Mouse (Mus musculus): ENCODE measurements around the gene Olfr482. TPM values are rescaled to one million over a fixed set of nuclear protein-coding genes. Genes with fewer than 3 reads are reported as not detected.

Olfr482 gene
- polyA plus RNA-seq (2015; fragmentation: Nextera tagmentation; extraction: Ambion mirVana): 0.11 and 0.26 TPM in 2 replicates

DNA sequence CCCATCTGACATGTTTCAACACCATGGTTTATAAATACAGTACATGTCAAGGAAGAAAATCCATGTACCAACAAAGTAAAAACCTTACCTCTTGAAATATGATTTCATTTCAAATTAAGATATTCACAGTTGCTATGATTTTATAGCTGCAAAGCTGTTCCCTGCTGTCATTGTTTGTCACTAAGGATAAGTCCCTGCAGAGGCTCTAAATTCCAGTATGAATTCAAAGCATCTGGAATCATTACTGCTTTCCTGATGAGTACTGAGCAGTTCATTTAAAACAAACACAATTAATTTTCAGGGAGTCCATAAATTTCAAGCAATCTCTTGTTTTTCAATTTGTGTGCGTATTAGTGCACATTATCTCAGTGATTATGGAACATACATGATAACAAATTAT, at the start of gene Olfr482:
Olfr482 (minus strand) TSS at position 101 of the 400 bp plus-strand sequence.
- no peak within 1 kb of the TSS for H3K4me2 ChIP-seq (ENCODE audit: low read length)
- no peaks in the 10 kb centered on the region for H3K9me3 ChIP-seq (ENCODE audit: control insufficient read depth, low read length)
- WGBS: 77% methylated on average over 1 of the region's 1 CpGs
- no peak for ATAC-seq
- H3K27ac ChIP-seq (ENCODE audit: low read depth, low read length): no peak within 1 kb of the TSS
- no peaks in the 10 kb centered on the region for H3K36me3 ChIP-seq (ENCODE audit: control insufficient read depth, insufficient read depth, low read length)
- no peak within 1 kb of the TSS for H3K4me3 ChIP-seq (ENCODE audit: low read length)
- no peak within 1 kb of the TSS for H3K9ac ChIP-seq (ENCODE audit: low read depth, low read length)
- H3K4me1 ChIP-seq (ENCODE audit: control insufficient read depth, insufficient read depth, low read depth, low read length): no peaks in the 10 kb centered on the region
- no peaks in the 10 kb centered on the region for H3K27me3 ChIP-seq (replicated peaks; ENCODE audit: control insufficient read depth, insufficient read depth, low read length)

DNA sequence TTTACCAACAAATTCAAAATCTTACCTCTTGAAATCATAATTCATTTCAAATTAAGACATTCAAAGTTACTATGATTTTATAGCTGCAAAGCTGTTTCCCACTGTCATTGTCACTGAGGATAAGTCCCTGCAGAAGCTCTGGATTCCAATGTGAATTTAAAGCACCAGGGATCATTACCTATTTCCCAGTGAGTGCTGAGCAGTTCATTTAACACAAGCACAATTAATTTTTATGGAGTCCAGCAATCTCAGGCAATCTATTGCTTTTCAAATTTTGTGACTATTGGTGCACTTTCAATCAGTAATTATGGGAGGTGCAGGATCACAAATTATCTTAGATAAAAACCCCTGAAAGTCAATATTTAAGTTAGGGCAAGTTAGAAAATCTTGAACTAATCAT, 30.0 kb upstream of the Olfr482 start, which contains the start of gene Olfr484:
Olfr484 (minus strand) TSS at position 101 of the 400 bp plus-strand sequence.
- Histone ChIP-seq H3K27ac (ENCODE audit: low read depth, low read length) (no peak within 1 kb of the TSS), H3K4me3 (ENCODE audit: low read length) (no peak within 1 kb of the TSS), H3K4me1 (ENCODE audit: control insufficient read depth, insufficient read depth, low read depth, low read length) (no peaks in the 10 kb centered on the region), H3K36me3 (ENCODE audit: control insufficient read depth, insufficient read depth, low read length) (no peaks in the 10 kb centered on the region), H3K9ac (ENCODE audit: low read depth, low read length) (no peak within 1 kb of the TSS), H3K9me3 (ENCODE audit: control insufficient read depth, low read length) (no peaks in the 10 kb centered on the region), H3K4me2 (ENCODE audit: low read length) (no peak within 1 kb of the TSS), H3K27me3 (replicated peaks; ENCODE audit: control insufficient read depth, insufficient read depth, low read length) (no peaks in the 10 kb centered on the region)
- no peak for ATAC-seq

- ATAC-seq: no peak
- WGBS: 68% methylated on average over 1 of the region's 1 CpGs
- Histone ChIP-seq H3K36me3 (ENCODE audit: control insufficient read depth, insufficient read depth, low read length) (no peaks in the 10 kb centered on the region), H3K9ac (ENCODE audit: low read depth, low read length) (no peak overlapping the region), H3K9me3 (ENCODE audit: control insufficient read depth, low read length) (no peaks in the 10 kb centered on the region), H3K27ac (ENCODE audit: low read depth, low read length) (no peak overlapping the region), H3K4me1 (ENCODE audit: control insufficient read depth, insufficient read depth, low read depth, low read length) (no peaks in the 10 kb centered on the region), H3K4me3 (ENCODE audit: low read length) (no peak overlapping the region), H3K4me2 (ENCODE audit: low read length) (no peak overlapping the region), H3K27me3 (replicated peaks; ENCODE audit: control insufficient read depth, insufficient read depth, low read length) (no peaks in the 10 kb centered on the region)
Measured at GRCm38 (mm10) chr7:108121416-108121815, 24.0 kb upstream of the Olfr482 start.

DNA sequence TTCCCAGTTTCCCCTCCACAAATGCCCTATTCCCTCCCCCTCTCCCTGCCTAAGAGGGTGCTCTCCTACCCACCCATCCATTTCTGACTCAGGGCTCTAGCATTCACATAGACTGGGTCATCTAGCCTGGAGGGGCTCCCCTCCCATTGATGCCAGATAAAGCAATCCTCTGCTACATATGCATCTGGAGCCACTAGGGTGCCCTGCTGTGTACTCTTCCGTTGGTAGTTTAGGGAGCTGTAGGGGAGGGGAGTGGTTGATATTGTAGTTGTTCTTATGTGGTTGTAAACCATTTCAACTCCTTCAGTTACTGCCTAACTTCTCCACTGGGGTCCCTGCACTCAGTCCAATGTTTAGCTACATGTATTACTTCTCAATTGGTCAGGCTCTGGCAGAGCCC, 23.3 kb upstream of the Olfr482 start:
- H3K4me3 ChIP-seq (ENCODE audit: low read length): no peak overlapping the region
- 14% methylated on average over 1 of the region's 1 CpGs for WGBS
- H3K27me3 ChIP-seq (replicated peaks; ENCODE audit: control insufficient read depth, insufficient read depth, low read length): no peaks in the 10 kb centered on the region
- no peaks in the 10 kb centered on the region for H3K4me1 ChIP-seq (ENCODE audit: control insufficient read depth, insufficient read depth, low read depth, low read length)
- H3K27ac ChIP-seq (ENCODE audit: low read depth, low read length): no peak overlapping the region
- ATAC-seq: no peak
- no peak overlapping the region for H3K9ac ChIP-seq (ENCODE audit: low read depth, low read length)
- no peak overlapping the region for H3K4me2 ChIP-seq (ENCODE audit: low read length)
- no peaks in the 10 kb centered on the region for H3K36me3 ChIP-seq (ENCODE audit: control insufficient read depth, insufficient read depth, low read length)
- H3K9me3 ChIP-seq (ENCODE audit: control insufficient read depth, low read length): no peaks in the 10 kb centered on the region

- H3K27ac ChIP-seq (ENCODE audit: low read depth, low read length): no peak within 1 kb of the TSS
- WGBS: 93% methylated on average over 1 of the region's 1 CpGs
- no peak for ATAC-seq
- no peaks in the 10 kb centered on the region for H3K4me1 ChIP-seq (ENCODE audit: control insufficient read depth, insufficient read depth, low read depth, low read length)
- no peak within 1 kb of the TSS for H3K9ac ChIP-seq (ENCODE audit: low read depth, low read length)
- H3K27me3 ChIP-seq (replicated peaks; ENCODE audit: control insufficient read depth, insufficient read depth, low read length): no peaks in the 10 kb centered on the region
- no peak within 1 kb of the TSS for H3K4me2 ChIP-seq (ENCODE audit: low read length)
- no peak within 1 kb of the TSS for H3K4me3 ChIP-seq (ENCODE audit: low read length)
- H3K9me3 ChIP-seq (ENCODE audit: control insufficient read depth, low read length): no peaks in the 10 kb centered on the region
- no peaks in the 10 kb centered on the region for H3K36me3 ChIP-seq (ENCODE audit: control insufficient read depth, insufficient read depth, low read length)
Measured at GRCm38 (mm10) chr7:108100549-108100948, 3.2 kb upstream of the Olfr482 start, which contains the start of gene Olfr483. Gene Olfr483 (plus strand): TSS chr7:108100849.

DNA sequence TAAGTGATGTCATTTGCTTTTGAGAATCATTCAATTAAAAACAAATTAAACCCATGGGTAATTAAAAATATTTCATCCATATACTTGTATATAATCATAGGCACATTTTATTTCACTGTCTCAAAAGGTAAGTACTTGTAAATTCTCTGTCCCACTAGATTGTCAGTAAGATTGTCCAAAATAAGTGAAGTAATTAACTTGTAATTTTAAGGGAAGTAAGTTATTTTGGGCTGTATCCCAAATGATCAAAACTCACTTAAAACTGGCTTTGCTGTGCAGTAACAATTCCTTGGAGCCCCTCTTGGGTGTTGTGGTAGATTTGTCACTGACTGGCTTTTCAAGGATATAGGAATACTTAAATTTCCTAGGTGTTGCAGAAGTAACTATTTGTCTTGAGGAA, 17.8 kb downstream of the Olfr482 start, which contains the start of gene Olfr481:
Olfr481 (plus strand) TSS at position 301 of the 400 bp plus-strand sequence.
- no peak within 1 kb of the TSS for H3K9ac ChIP-seq (ENCODE audit: low read depth, low read length)
- H3K27ac ChIP-seq (ENCODE audit: low read depth, low read length): no peak within 1 kb of the TSS

DNA sequence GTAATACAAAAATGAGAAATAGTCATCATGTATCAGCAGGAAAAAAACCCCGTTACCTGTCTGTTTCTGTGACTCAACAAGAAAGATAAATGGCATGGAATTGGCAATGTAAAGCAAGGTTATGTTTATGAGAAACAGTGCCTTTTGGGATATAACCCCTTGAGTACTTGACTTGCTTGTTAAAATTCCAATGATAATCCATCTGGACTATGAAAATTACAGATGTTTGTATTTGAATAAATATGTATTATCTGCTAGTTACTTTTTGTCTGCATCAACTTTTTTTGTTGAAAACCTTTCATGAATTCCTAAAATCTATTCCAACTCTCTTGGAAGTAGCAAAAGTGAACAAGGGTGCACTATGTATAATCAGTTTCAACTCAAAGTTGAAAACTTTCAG, 30.1 kb downstream of the Olfr482 start, which contains the start of gene Olfr480:
Olfr480 (minus strand) TSS at position 101 of the 400 bp plus-strand sequence.
- Histone ChIP-seq H3K27me3 (replicated peaks; ENCODE audit: control insufficient read depth, insufficient read depth, low read length) (no peaks in the 10 kb centered on the region), H3K27ac (ENCODE audit: low read depth, low read length) (no peak within 1 kb of the TSS), H3K9ac (ENCODE audit: low read depth, low read length) (no peak within 1 kb of the TSS), H3K9me3 (ENCODE audit: control insufficient read depth, low read length) (no peaks in the 10 kb centered on the region), H3K4me1 (ENCODE audit: control insufficient read depth, insufficient read depth, low read depth, low read length) (no peaks in the 10 kb centered on the region), H3K4me3 (ENCODE audit: low read length) (no peak within 1 kb of the TSS), H3K36me3 (ENCODE audit: control insufficient read depth, insufficient read depth, low read length) (no peaks in the 10 kb centered on the region), H3K4me2 (ENCODE audit: low read length) (no peak within 1 kb of the TSS)
- WGBS: 88% methylated on average over 1 of the region's 1 CpGs
- ATAC-seq: no peak

More for the DNA sequence above, 17.8 kb downstream of the Olfr482 start, which contains the start of gene Olfr481:
- Histone ChIP-seq H3K27me3 (replicated peaks; ENCODE audit: control insufficient read depth, insufficient read depth, low read length) (no peaks in the 10 kb centered on the region), H3K4me1 (ENCODE audit: control insufficient read depth, insufficient read depth, low read depth, low read length) (no peaks in the 10 kb centered on the region), H3K9me3 (ENCODE audit: control insufficient read depth, low read length) (no peaks in the 10 kb centered on the region), H3K4me3 (ENCODE audit: low read length) (no peak within 1 kb of the TSS), H3K36me3 (ENCODE audit: control insufficient read depth, insufficient read depth, low read length) (no peaks in the 10 kb centered on the region), H3K4me2 (ENCODE audit: low read length) (no peak within 1 kb of the TSS)
- no peak for ATAC-seq

DNA sequence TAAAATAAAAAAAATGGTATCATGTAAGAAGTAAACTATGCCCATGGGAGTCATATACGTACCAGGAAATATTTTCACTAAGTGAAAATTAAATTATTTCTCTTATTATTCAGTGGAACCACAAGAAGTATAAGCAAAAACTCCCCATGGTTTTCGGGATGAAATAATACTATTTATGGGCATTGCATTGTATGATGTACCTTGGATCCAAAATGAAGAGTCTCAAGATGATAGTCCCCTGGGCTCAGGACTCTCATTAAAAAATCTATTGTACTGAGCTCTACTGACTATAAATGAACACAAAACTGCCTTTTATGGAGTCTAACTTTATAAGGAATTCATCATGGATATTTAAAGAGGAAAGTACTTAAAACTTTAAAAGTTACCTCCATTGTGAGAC, 47.0 kb downstream of the Olfr482 start, which contains the start of gene Olfr479:
Olfr479 (plus strand) TSS at position 301 of the 400 bp plus-strand sequence.
- Histone ChIP-seq H3K27me3 (replicated peaks; ENCODE audit: control insufficient read depth, insufficient read depth, low read length) (no peaks in the 10 kb centered on the region), H3K9ac (ENCODE audit: low read depth, low read length) (no peak within 1 kb of the TSS), H3K4me2 (ENCODE audit: low read length) (no peak within 1 kb of the TSS), H3K27ac (ENCODE audit: low read depth, low read length) (no peak within 1 kb of the TSS), H3K9me3 (ENCODE audit: control insufficient read depth, low read length) (no peaks in the 10 kb centered on the region), H3K4me3 (ENCODE audit: low read length) (no peak within 1 kb of the TSS), H3K36me3 (ENCODE audit: control insufficient read depth, insufficient read depth, low read length) (no peaks in the 10 kb centered on the region), H3K4me1 (ENCODE audit: control insufficient read depth, insufficient read depth, low read depth, low read length) (no peaks in the 10 kb centered on the region)
- WGBS: 92% methylated on average over 2 of the region's 2 CpGs
- no peak for ATAC-seq

All from hindbrain, embryonic 16.5 days (tissue).